Mouse (Mus musculus): ENCODE data around the gene Stau1. TPM values are rescaled to one million over a fixed set of nuclear protein-coding genes. Genes with fewer than 3 reads are reported as not detected.
A peak's percentile ranks its signal among the peaks of the same experiment; 100 is the strongest.
"Not testable (repeated sequence)": the region's sequence is repeated elsewhere in the genome, so short reads cannot be mapped to it uniquely, and the experiment has no call there.

Stau1 gene
- polyA plus RNA-seq, 1 experiment from 2014 or later, result 36.1 TPM

DNA sequence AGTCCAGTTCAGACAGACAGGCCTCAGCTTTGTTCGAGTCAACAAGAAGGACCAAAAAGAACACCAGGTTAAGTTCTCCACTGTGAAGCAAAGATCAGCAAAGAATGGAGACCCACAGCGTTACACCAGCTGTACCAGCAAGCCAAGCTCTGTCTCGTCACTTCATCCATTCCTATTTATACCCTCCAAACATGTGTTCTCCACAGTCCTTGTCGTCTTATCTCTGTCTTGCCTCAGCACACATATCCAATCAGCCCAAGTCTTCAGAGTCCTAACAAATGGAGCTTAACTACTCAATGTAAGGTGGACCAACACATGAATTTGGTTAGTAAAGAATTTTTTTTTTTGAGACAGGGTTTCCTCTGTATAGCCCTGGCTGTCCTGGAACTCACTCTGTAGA, 13.4 kb upstream of the Stau1 start:
- Histone ChIP-seq H3K36me3 (no peaks in the 10 kb centered on the region), H3K4me3 (no peak overlapping the region), H3K27ac (no peak overlapping the region), H3K4me2 (no peak overlapping the region), H3K9me3 (replicated peaks) (no peaks in the 10 kb centered on the region), H3K27me3 (replicated peaks) (peaks cover 7% of the 10 kb centered on the region), H3K9ac (no peak overlapping the region), H3K4me1 (peaks cover 20% of the 10 kb centered on the region)
- WGBS (ENCODE audit: insufficient replicate concordance), result 45% methylated on average over 4 of the region's 4 CpGs
- peak; percentile 50 for ATAC-seq

- not testable (repeated sequence) for H3K9ac ChIP-seq; H3K27ac ChIP-seq; H3K27me3 ChIP-seq (replicated peaks); ATAC-seq; H3K4me2 ChIP-seq; H3K4me3 ChIP-seq; H3K9me3 ChIP-seq (replicated peaks); H3K36me3 ChIP-seq
- H3K4me1 ChIP-seq, result peaks cover 24% of the 10 kb centered on the region
- WGBS (ENCODE audit: insufficient replicate concordance), result 57% methylated on average over 4 of the region's 4 CpGs
These were observed 11.5 kb upstream of the Stau1 start for GRCm38 (mm10) chr2:167007565-167007964.

DNA sequence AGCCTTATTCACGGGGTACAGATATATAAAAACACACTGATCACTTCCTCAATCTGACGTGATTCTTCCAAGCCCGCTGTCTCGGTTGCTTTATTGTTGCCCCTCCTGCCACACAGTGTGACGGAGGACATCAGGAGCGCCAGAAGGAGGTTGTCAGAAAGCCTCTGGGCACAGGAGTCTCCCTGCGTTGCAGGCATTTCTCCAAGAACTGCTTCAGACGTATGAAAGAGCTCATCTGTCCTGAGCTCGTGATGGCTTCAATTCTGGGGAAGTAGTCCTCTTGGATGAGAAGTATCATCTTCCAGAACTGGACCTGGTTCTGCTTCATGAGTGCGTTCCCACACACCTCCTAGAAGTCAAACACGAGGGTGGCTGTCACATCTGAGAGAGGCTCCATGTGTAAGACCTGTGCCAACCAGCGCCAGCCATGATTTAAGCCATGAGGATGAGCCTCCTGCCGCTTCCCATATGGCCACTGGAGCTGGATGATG, 10.9 kb upstream of the Stau1 start:
- H3K4me3 ChIP-seq, result no peak overlapping the region
- no peak overlapping the region for H3K9ac ChIP-seq
- H3K27me3 ChIP-seq (replicated peaks), result peaks cover 7% of the 10 kb centered on the region
- no peak for ATAC-seq
- H3K4me1 ChIP-seq, result peaks cover 24% of the 10 kb centered on the region
- no peaks in the 10 kb centered on the region for H3K9me3 ChIP-seq (replicated peaks)
- H3K4me2 ChIP-seq, result no peak overlapping the region
- H3K27ac ChIP-seq, result no peak overlapping the region
- WGBS (ENCODE audit: insufficient replicate concordance), result 58% methylated on average over 13 of the region's 13 CpGs
- no peaks in the 10 kb centered on the region for H3K36me3 ChIP-seq

- peaks cover 24% of the 10 kb centered on the region for H3K4me1 ChIP-seq
- H3K4me3 ChIP-seq, result no peak overlapping the region
- H3K9me3 ChIP-seq (replicated peaks), result no peaks in the 10 kb centered on the region
- peak; percentile 51; the same call in 1 of the 2 replicates for ATAC-seq
- peaks cover 7% of the 10 kb centered on the region for H3K27me3 ChIP-seq (replicated peaks)
- 83% methylated on average over 2 of the region's 2 CpGs for WGBS (ENCODE audit: insufficient replicate concordance)
- H3K4me2 ChIP-seq, result no peak overlapping the region
- no peak overlapping the region for H3K9ac ChIP-seq
- no peak overlapping the region for H3K27ac ChIP-seq
- no peaks in the 10 kb centered on the region for H3K36me3 ChIP-seq
These were observed 10.3 kb upstream of the Stau1 start for GRCm38 (mm10) chr2:167006355-167006754.

GRCm38 (mm10) chr2:167004099-167004854, 8.2 kb upstream of the Stau1 start:
- H3K4me3 ChIP-seq, result no peak overlapping the region
- H3K27me3 ChIP-seq (replicated peaks), result peaks cover 10% of the 10 kb centered on the region
- no peak overlapping the region for H3K27ac ChIP-seq
- ATAC-seq, result peak; percentile 34; the same call in 1 of the 2 replicates
- no peaks in the 10 kb centered on the region for H3K9me3 ChIP-seq (replicated peaks)
- WGBS (ENCODE audit: insufficient replicate concordance), result 41% methylated on average over 8 of the region's 8 CpGs
- H3K4me1 ChIP-seq, result peaks cover 17% of the 10 kb centered on the region
- no peak overlapping the region for H3K9ac ChIP-seq
- no peak overlapping the region for H3K4me2 ChIP-seq
- no peaks in the 10 kb centered on the region for H3K36me3 ChIP-seq

DNA sequence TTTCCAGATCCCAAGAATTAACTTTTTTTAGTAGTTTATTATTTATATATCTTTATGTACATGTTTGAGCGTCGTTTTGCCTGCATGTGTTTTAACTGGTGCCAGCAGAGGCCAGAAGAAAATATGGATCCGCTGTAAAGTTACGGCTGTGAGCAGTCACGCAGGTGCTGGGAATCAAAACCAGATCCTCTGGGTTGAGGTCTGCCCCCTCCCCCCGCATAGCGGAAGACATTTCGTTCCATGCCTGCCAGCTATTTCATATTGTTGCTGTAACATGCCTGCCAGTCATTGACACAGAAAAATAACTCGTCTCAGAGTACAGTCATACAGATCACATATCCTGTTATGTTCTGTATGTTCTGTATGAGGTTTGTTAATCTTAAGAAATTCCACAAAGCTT, 5.4 kb upstream of the Stau1 start:
- no peak overlapping the region for H3K9ac ChIP-seq
- no peak overlapping the region for H3K4me2 ChIP-seq
- no peak for ATAC-seq
- WGBS (ENCODE audit: insufficient replicate concordance), result 67% methylated on average over 9 of the region's 9 CpGs
- no peaks in the 10 kb centered on the region for H3K36me3 ChIP-seq
- H3K27me3 ChIP-seq (replicated peaks), result peaks cover 3% of the 10 kb centered on the region; the same call in 1 of the 2 replicates
- H3K4me1 ChIP-seq, result peaks cover 8% of the 10 kb centered on the region
- H3K4me3 ChIP-seq, result no peak overlapping the region
- H3K9me3 ChIP-seq (replicated peaks), result no peaks in the 10 kb centered on the region
- no peak overlapping the region for H3K27ac ChIP-seq

GRCm38 (mm10) chr2:166996533-166996894, 415 bp upstream of the Stau1 start:
- WGBS (ENCODE audit: insufficient replicate concordance), result 35% methylated on average over 8 of the region's 8 CpGs
- Histone ChIP-seq H3K9ac (peak overlapping the region; percentile 72), H3K4me3 (peak overlapping the region; percentile 95), H3K9me3 (replicated peaks) (no peaks in the 10 kb centered on the region), H3K36me3 (no peaks in the 10 kb centered on the region), H3K4me1 (peaks cover 43% of the 10 kb centered on the region), H3K27me3 (replicated peaks) (peaks cover 3% of the 10 kb centered on the region; the same call in 1 of the 2 replicates), H3K4me2 (peak overlapping the region; percentile 78), H3K27ac (peak overlapping the region; percentile 81)
- ATAC-seq, result peak; percentile 13

DNA sequence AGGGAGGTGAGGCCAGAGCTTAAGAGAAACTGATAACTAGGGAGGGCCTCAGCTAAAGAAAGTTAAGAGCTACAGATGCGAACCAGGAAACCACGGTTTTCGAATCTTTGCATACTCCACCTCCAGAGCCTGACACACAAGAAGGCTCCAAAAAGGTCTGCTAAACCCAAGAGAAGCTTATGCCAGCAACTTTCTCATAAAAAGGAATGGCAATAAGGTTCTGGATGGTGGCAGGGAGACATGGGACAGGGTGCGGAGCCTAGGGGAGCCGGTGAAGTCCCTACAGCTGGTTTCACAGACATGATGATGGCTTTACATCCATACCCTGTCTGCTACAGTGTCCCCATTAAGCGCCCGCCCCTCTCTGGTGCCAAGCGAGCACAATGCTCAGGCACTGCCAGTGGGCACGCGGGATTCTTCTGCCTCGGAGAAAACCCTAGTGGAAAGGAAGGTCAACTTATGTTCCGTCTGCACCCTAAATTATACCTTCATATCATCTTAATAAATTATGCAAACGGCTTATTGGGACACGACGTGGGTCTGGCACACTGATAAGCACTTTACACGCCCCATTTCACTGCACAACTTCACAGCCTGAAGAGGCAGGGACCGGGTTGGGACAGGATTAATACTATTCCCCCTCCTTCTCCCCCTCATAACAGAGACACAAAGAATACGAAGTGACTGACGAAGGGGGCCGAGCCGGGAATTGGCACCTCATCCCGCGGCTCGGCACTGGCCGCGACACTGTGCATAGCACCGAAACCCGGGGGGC, 891 bp downstream of the Stau1 start:
- peak; percentile 36 for ATAC-seq
- Histone ChIP-seq H3K36me3 (no peaks in the 10 kb centered on the region), H3K9ac (peak overlapping the region; percentile 97), H3K4me3 (peak overlapping the region; percentile 95), H3K4me1 (peaks cover 56% of the 10 kb centered on the region), H3K27me3 (replicated peaks) (no peaks in the 10 kb centered on the region), H3K27ac (peak overlapping the region; percentile 95), H3K9me3 (replicated peaks) (no peaks in the 10 kb centered on the region), H3K4me2 (peak overlapping the region; percentile 78)
- under 1% methylated on average over 28 of the region's 28 CpGs for WGBS (ENCODE audit: insufficient replicate concordance)

- no peaks in the 10 kb centered on the region for H3K9me3 ChIP-seq (replicated peaks)
- ATAC-seq, result no peak
- H3K4me1 ChIP-seq, result peaks cover 81% of the 10 kb centered on the region
- peak overlapping the region; percentile 33; the same call in 1 of the 2 replicates for H3K9ac ChIP-seq
- no peaks in the 10 kb centered on the region for H3K27me3 ChIP-seq (replicated peaks)
- peak overlapping the region; percentile 70 for H3K27ac ChIP-seq
- H3K4me2 ChIP-seq, result peak overlapping the region; percentile 12; the same call in 1 of the 2 replicates
- H3K36me3 ChIP-seq, result no peaks in the 10 kb centered on the region
- H3K4me3 ChIP-seq, result no peak overlapping the region
These were observed 4.2 kb downstream of the Stau1 start for GRCm38 (mm10) chr2:166991945-166992344.

- no peak overlapping the region for H3K4me3 ChIP-seq
- no peaks in the 10 kb centered on the region for H3K36me3 ChIP-seq
- H3K27ac ChIP-seq, result peak overlapping the region; percentile 11; the same call in 1 of the 2 replicates
- no peak for ATAC-seq
- no peak overlapping the region for H3K4me2 ChIP-seq
- WGBS (ENCODE audit: insufficient replicate concordance), result 64% methylated on average over 7 of the region's 7 CpGs
- H3K9ac ChIP-seq, result no peak overlapping the region
- H3K4me1 ChIP-seq, result peaks cover 75% of the 10 kb centered on the region
- no peaks in the 10 kb centered on the region for H3K27me3 ChIP-seq (replicated peaks)
- no peaks in the 10 kb centered on the region for H3K9me3 ChIP-seq (replicated peaks)
These were observed 5.2 kb downstream of the Stau1 start for GRCm38 (mm10) chr2:166990861-166991260.

- Histone ChIP-seq H3K9me3 (replicated peaks) (no peaks in the 10 kb centered on the region), H3K36me3 (no peaks in the 10 kb centered on the region), H3K4me3 (no peak overlapping the region), H3K4me1 (peaks cover 18% of the 10 kb centered on the region), H3K4me2 (no peak overlapping the region), H3K27me3 (replicated peaks) (no peaks in the 10 kb centered on the region), H3K27ac (no peak overlapping the region), H3K9ac (no peak overlapping the region)
- 77% methylated on average over 4 of the region's 4 CpGs for WGBS (ENCODE audit: insufficient replicate concordance)
- ATAC-seq, result no peak
These were observed 12.7 kb downstream of the Stau1 start for GRCm38 (mm10) chr2:166983351-166983894.

- Histone ChIP-seq H3K4me2 (no peak overlapping the region), H3K9me3 (replicated peaks) (no peaks in the 10 kb centered on the region), H3K4me3 (no peak overlapping the region), H3K27me3 (replicated peaks) (no peaks in the 10 kb centered on the region), H3K36me3 (no peaks in the 10 kb centered on the region), H3K9ac (no peak overlapping the region), H3K27ac (no peak overlapping the region), H3K4me1 (peaks cover 38% of the 10 kb centered on the region)
- WGBS (ENCODE audit: insufficient replicate concordance), result 55% methylated on average over 2 of the region's 2 CpGs
- no peak for ATAC-seq
These were observed 15.9 kb downstream of the Stau1 start for GRCm38 (mm10) chr2:166980161-166980560.
